Mouse (Mus musculus) WW6 (cell line): ENCODE results near the gene Ctdsp1.

Source experiments
- DNase-seq: peaks from one replicate; pipeline ENCODE4 v3.0.0-alpha.2; 2013; ENCODE audit warnings: low read depth, low spot score

The Ctdsp1 gene

DNA sequence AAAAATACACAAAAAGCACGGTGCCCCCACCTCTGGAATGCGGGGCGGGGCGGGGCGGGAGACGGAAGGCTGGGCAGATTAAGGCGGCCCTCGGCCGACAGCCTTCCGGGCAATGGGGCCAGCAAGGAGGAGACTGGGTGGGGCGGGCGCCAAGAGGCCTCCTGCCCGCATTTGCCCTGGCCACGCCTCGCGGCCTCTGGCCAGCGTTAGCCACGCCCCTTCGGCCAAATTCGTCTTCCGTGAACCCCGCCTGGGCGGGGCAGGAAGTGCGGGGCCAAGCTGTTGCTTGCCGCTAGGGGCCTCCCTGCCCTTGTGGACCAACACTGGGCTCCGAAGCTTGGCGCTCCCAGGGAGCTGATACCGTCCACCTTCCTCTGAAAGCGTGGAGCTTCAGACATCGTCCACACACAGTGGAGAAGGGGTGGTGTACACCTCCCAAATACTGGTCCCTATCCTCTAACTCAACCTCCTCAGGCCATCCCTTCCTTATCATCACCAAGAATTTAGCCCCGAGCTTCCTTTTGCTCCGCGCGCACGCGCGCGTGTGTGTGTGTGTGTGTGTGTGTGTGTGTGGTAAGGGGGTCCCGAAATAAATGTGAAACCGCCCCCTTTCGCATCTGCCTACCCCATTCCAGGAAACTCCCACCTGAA, 6.1 kb downstream of the Ctdsp1 start:
- DNase-seq: peak; percentile 89

DNA sequence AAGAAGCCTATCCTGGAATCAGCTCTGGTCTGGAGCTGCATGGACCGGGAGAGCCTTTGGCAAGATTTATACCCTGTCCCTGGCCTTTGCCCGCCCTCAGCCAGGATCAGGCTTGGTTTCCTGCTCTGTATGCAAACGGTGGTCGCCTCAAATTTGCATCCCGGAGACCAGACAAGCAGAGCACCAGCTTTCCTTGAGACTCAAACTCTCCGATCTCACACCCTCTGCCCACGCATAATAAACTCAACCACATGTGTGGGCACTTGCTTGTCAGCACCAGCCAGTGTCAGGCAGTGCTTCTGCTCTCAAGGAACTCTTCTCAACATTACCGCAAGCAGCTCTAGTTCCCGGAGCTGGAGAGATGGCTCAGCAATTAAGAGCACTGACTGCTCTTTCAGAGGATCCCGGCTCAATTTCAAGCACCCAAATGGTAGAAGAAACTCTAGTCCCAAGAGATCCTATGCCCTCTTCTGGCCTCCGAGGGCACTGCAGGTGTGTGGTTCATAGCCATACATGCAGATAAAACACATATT, 6.7 kb downstream of the Ctdsp1 start:
- no peak for DNase-seq

DNA sequence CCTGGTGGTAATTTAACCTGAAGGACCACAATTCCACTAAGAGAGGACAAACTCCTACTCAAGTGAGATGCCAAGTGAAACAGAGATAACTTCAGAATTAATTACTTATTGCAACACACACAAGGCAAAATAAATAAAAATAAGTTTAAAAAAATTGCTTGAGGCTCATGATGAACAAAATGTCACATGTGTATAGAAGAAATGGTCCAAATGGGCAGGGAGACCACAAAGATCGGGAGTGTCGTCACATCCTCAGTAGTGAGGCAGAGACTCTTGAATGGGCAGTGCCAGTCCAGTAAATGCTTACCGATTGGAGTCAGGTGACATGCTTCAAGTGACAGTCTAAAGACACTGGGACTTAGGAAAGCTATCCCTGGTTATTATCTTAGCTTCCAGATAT, 9.2 kb downstream of the Ctdsp1 start:
- DNase-seq: no peak

DNA sequence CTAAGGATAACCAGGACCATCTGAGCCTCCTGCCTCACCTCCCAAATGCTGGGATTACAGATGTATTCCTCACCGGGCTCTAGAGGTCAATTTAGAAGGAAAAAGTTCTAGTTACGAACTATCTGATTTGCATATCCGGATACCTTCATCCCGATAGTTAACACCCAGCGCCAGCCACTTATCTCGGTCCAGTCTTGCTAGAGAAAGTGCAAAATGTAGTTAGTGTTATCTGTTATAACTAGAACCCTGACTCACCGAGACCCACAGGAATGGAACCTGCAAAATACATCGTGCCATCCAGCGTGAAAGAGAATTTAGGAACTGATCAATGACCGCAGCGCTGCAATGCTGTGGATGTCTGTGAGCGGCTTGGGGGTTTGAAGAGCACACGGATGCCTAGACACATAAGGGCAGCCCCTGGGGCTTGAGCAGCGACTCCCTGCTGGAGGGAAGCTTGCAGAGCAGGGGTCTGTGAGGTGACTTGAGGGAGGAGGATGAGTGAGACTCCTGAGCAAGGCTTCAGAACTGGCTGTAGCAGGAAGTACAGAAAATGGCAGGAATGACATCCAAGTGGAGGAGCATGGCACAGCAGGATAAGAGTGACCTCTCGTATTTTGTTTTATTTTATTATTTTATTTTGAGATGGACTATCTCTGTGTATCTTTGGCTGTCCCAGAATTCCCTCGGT, 9.8 kb downstream of the Ctdsp1 start:
- no peak for DNase-seq

DNA sequence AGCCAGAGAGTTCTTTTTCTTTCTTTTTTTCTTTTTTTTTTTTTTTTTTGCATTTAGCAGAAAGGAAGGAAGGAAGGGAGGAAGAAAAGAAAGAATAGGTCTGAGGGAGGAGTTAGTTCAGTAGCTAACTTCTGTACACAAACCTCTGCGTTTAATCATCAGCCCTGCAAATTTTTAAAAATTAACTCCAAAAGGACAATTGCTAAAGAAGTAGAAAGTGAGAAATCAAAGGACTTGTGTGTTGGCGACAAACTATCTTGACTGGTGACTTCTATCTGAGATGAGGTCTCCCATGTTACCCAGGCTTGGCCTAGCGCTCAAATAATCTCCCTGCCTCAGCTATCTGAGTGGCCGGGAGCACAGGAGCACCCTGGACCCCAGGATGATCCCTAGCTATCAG, 12.9 kb downstream of the Ctdsp1 start:
- DNase-seq: no peak

DNA sequence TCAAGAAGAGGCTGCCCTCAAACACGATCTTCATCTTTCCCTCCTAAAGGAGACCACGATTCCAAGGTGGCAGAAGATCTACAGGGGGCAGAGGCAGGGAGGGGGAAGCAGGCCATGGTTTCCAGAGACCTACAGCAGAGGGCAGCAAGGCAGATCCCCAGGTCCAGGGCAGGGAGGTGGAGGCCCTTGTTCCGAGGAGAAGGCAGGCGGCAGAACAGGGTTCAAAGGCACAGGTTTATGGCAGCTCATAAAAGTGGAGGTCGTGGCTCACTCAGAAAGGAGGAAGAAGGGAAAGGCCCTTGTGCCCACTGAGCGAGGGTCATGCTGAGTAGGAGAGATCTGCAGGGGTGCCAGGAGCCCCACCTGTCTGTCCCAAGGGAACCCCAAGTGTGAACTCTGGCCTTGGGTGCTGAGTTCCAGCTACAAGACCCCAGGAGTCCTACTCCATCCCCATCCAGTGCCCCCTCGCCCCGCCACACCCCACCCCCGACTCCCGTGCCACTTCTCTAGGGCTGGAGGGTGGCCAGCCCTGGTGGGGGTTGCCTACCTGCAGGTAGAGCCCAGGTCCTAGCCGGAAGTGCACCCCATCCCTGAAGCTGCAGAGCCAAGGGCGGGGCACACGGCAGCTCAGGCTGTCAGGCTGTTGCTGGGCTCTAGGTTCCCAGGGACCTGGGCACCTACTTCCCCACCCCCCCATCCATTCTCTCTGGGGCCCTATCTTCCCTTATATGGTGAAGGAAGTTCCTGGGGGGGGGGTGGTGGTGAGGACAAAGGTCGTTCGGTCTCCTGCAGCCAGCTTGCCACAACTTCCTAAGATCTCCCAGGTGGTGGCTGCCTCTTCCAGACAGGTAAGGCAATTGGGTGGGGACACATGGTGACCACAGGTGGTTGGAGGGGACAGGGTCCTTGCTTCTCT, 17.5 kb downstream of the Ctdsp1 start, which contains the start of gene Vil1:
TSS of gene Vil1 (plus strand) at position 788 of the 916 bp plus-strand sequence.
- no peak for DNase-seq

DNA sequence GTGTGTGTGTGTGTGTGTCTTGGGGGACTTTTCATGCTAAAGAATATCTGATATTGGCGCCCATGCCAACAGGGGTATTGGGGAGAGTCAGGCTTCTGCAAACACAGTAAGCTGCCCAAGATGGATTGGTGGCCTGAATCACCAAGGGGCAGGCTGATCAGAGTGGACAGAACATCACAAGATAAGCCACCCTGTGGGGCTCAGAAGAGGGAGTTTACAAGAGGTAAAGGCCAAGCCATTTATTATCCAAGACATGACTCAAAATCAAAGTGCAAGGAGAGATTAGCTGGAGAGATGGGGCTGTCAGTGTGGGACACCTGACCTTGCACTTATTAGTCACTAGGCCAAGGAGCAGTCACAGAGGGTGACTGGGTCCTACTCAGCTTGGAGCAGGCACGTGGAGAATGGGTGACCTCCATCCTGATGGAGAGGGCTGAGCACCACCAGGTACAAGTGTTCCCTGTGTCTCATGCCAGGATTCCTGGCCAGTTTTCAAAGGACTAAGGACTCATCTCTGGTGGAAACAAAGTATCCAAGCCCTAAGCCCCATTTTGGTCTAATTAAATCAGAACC, 20.5 kb downstream of the Ctdsp1 start:
- DNase-seq: no peak

DNA sequence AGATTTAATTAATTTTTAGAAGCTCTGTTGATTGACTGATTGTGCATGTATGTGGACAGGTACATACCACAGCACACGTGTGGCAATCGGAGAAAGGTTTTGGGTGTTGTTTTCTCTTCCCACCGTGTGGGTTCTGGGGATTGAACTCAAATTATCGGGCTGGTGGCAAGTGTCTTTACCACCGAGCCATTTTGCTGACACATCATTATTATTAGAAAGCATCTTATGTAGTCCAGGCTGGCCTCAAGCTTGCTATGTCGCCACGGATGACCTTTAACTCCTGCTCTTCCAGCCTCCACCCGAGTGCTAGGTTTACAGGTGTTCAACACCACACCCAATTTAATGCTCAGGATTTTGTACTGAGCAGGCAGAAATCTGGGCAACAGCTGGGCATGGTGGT, 21.4 kb downstream of the Ctdsp1 start:
- no peak for DNase-seq

DNA sequence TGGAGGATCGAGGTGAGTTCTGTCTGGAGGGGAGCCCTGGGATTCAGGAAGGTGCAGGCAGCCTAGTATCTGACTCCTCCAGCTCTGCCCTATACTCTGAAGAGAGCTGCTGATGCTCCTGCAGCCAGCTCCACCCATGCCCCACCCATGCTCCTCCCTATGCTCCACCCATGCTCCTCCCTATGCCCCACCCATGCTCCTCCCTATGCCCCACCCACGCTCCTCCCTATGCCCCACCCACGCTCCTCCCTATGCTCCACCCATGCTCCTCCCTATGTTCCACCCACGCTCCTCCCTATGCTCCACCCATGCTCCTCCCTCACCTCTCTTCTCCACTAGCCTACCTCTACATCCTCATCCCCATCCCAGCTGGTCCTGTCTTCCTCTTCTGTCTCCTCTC, 23.8 kb downstream of the Ctdsp1 start:
- no peak for DNase-seq

DNA sequence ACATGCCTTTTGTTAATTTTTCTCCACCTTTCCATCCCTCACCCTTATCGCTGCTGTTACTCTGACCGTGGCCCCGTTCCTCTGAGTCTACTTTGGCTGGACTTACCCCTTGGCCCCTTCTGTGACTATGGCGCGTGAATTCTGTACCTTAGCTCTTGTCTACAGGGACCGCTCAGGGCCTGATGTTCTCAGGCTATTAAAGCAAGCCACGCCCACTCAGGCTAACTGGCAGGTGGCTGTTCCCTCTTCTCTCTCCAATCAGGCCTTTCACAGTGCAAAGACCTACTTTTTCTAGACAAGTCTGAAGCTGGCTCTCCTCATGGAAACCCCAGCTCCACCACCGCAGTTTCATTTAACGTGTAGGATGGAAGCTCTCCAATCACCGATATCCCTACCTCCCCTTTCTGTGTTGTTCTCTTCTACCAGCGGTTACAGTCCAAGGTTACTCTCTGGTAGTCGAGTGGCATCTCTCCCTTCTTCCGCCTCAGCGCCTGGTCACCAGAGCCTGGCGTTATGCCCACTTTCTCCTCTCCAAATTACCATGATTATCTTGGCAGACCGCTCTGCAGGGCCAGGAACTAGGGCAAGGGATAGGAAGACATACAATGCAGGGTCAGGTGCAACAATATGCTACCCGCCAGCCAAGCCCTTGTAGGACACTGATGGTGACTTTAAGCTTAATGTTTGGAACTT, 27.6 kb downstream of the Ctdsp1 start:
- peak; percentile 28 for DNase-seq

DNA sequence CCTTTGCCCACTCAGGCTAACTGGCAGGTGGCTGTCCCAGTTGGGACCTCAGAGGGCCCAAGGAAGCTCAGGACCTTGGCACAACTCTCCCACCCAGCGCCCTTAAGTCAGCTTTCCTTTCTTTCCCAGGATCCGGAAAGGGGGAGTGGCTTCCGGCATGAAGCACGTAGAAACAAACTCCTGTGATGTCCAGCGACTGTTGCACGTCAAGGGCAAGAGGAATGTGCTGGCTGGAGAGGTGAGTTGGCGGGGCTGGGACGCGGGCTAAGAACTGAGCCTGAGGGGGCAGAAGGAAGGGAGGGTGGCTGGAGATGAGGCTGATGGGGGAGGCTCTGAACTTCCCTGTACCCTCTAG, 28.1 kb downstream of the Ctdsp1 start:
- no peak for DNase-seq

DNA sequence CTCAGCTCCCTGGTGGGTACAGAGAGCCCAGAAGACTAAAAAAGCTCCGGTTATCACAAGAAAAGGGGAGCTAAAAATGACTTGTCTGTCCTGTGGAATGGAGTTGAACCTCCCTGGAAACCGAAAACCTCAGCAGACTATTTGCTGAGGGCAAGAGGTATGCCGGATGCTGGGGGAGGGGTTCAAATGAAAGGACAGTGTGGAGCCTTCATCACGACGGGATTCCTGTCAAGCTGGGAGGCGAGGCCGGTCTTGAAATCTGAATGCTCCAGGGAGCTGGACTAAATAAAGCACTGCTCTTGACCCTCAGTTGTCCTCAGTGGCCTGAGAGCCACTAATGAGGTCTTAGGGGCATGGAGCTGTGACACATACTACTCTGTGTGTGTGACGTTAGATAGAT, 31.8 kb downstream of the Ctdsp1 start:
- DNase-seq: no peak

DNA sequence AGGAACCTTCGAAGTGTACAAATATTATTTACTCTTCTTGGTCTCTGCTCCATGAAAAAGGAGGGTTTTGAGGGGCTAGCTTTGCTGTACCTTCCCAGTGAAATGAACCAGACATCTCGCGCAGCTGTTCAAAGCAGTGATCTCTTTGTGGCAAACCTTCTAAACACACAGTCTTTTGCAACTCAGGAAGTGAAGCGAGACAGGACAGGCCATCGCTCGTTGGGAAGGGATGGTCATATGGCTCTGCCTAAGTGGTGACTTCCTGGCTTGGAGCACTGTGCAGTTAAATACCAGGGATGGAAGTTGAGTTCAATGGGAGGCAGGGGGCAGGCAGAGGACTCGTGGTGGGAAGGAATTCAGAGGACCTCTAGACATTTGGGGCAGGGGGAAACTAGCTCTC, 34.5 kb downstream of the Ctdsp1 start:
- DNase-seq: no peak

DNA sequence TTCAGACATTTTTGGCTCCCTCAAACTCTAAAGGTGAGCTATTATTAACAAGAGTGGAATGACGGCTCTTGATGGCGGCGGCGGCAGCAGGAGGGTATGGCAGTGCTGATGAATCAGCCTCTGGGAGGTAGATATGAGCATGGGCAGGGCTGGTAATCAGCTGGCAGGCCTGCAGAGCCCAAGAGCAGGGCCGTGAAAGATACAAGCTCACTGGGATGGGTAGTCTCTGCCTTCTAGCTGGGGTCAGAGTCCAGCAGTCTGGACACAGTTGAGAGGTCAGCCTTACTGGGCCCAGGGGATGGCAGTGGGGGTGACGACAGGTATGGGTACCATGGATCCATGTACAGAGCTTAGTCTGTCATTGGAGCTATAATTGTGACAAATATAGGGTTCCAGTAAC, 41.9 kb downstream of the Ctdsp1 start:
- no peak for DNase-seq

DNA sequence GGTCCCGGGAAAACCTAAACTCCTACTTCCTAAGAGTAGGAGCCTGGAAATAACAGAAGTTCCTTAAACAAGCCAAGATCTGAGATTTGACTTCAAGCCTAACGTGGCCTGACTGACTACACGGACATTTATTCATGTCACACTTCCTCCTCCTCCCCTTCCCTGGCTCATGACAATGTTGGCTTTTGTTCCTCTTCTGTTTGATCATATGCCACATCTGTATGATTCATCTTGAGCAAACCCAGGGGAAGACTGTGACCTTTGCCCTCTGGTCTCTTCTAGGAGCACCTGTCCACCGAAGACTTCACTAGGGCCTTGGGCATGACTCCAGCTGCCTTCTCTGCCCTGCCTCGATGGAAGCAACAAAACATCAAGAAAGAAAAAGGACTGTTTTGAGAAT, 43.3 kb downstream of the Ctdsp1 start:
- DNase-seq: no peak

DNA sequence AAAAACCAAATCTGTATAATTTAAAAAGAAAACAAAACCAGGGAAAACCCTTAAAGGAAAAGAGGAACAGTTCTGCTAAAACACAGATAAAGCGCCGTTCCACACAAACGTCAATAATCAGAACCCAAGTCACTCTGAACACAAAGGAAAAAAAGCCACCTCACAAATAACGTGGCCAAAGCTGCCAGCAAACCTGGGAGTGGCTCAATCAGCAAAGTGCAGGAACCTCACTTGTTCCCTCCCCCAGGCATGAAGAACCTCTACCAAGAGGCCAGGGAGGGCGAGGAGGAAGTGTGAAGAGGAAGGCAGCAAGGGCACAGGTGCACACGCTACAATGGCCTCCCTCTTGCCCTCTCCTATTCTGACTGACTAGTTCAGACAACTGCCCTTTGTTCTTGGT, 44.3 kb downstream of the Ctdsp1 start:
- no peak for DNase-seq

DNA sequence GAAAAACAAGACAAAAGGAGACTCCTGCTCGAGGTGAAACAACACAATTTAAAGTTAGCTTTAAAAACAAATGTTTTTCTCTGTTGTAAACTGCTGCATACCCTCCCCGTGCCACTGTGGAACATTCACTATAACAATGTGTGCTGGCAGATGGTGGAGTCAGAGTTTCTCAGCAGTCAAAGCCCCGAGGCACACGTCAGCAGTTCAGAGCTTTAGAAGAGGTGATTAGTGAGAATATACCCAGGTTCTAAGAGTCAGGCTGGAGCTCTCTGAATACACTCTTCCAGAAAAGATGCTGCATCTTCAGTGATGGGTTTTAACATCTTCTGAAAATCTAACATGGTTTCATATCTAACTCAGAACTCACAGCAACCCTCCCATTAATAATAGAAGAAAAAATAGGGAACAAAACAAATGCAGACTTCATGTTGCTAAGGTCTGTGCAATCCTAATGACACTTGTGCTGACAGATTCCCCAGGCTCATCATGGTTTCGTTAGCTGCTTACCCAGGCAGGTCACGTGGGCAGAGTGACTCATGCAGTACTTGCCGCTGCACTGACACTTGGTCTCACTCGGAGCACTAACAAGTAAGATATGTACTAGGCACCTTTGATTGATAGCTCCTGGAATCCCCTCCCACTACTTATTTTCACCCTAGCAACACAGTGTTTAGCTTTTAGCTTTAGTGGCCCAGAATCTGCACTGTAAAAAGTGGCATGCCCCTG, 46.6 kb downstream of the Ctdsp1 start:
- no peak for DNase-seq

DNA sequence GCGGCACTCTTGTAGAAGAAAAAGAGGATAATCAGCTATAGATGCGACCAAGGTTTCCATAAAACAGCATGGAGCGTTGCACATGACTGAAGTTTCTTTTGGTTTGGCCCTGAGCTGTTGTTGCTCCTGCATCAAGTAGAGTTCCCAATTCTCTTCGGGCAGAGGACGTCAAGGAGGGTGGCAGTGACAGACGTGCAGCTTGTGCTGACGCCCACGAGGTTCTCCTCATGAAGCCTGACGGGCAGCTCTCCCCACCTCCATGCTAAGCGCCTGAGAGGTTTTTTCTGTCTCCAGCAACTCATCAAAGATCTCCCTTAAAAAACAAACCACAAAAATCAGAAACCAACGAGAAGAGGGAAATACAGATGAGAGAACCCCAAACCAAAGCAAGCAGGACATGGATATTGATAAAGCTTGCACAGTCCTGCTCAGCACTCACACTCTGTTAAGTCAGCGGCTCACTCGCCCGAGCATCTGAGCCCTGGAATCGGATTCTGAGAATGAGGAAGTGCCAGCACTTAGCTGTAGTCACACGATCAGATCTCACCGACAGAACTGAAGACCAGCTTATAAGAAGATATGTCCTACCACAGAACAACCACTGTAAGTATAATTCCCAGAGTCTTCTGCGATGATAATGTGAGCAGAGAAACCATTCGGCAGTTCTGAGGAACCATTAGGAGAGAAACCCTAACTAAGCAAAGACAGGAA, 48.0 kb downstream of the Ctdsp1 start:
- DNase-seq: no peak

DNA sequence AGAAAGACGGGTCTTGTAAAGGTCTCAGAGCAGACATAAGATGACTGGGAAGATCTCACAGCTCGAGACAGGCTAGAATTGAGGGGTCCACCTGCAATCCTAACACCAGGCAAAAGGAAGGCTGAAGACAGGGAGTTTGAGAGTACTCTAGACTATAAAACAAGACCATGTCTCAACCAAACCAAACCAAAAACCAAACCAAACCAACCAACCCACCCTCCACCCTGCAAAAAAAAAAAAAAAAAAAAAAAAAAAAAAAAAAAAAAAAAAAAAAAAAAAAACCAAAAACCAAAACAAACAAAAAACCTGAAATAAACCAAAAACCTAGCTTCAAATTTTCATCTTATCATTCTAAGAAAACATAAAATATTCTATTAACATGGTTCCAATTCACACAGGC, 53.2 kb downstream of the Ctdsp1 start:
- DNase-seq: no peak
